Mouse (Mus musculus) bone marrow, adult 2 months (tissue): ENCODE measurements around the gene Slc7a7.

ENCODE experiments used
- CTCF ChIP-seq: fragments of 200-500 bp; IDR thresholded peaks from 2 replicates; pipeline ENCODE4 v1.5.1; 2011; ENCODE audit warnings: low read length, control low read depth; ENCODE audit not compliant: control insufficient read depth, insufficient read depth
- POLR2A ChIP-seq: fragments of 200-500 bp; IDR thresholded peaks from 2 replicates; pipeline ENCODE4 v1.6.1; 2011; ENCODE audit warnings: low read depth, mild to moderate bottlenecking, control low read depth, low read length, borderline replicate concordance; ENCODE audit not compliant: control insufficient read depth

DNA sequence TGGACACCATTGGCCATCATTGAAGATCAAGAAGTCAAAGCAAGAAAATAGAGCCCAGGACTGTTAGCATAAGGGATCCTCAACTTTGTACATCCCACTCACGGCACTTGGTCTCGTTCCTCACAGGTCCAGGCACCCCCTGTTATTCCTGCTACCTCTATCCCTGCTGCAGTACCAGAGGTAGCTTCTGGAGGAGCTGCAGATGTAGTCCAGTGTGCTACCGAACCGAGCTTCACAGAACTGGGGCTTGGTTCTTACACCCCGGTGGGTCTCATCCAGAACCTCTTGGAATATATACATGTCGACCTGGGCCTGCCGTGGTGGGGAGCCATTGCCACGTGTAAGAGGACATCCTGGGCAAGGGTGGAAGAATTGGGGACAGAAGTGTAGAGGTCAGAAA lies 54.4 kb downstream of the Slc7a7 start:
- TF ChIP-seq POLR2A = no peak
- no peak for TF ChIP-seq CTCF
